In genomic region chr1:134911892-134912291, GRCm38 (mm10) we compare ENCODE assay signal across 22 mouse cellular contexts. TPM values are rescaled to one million over a fixed set of nuclear protein-coding genes. Genes with fewer than 3 reads are reported as not detected.
A peak's percentile ranks its signal among the peaks of the same experiment; 100 is the strongest.
DNase-seq lines count a peak whose midpoint lies in the region; ATAC-seq and TF ChIP-seq lines count a peak whose summit lies in the region.
"Had no signal": no experiment of that assay in that cellular context is flagged by ENCODE, and none has a peak within 500 bp of the region (broad histone marks: within the 10 kb centered on the region; RNA-seq: fewer than 3 reads in every experiment).

No protein-coding gene starts in this region.

- H3K36me3 ChIP-seq in CH12.LX (replicated peaks in 1 of 2; ENCODE audit: control insufficient read depth in 1 of 2, insufficient read depth in 1 of 2, low read length in 1 of 2), result no peaks in the 10 kb centered on the region
- H3K36me3 ChIP-seq in heart, embryonic 10.5 days, result no peaks in the 10 kb centered on the region
- no peaks in the 10 kb centered on the region for H3K36me3 ChIP-seq in heart, postnatal 0 days (replicated peaks; ENCODE audit: control insufficient read depth, insufficient read depth, low read length)
- H3K36me3 ChIP-seq: embryonic facial prominence, embryonic 13.5 days; hindbrain, embryonic 10.5 days; limb, embryonic 13.5 days; liver, embryonic 13.5 days; midbrain, embryonic 13.5 days; neural tube, embryonic 12.5 days had no signal

- WGBS in heart, embryonic 10.5 days, result 56% methylated on average over 4 of the region's 4 CpGs
- 43% methylated on average over 4 of the region's 4 CpGs for WGBS in heart, postnatal 0 days

- ATAC-seq in heart, postnatal 0 days (ENCODE audit: insufficient read depth, low read depth), result no peak
- ATAC-seq: forebrain, embryonic 14.5 days; midbrain, embryonic 13.5 days; Patski had no signal

- DNase-seq in 416B (ENCODE audit: low read depth), result peak; percentile 21
- DNase-seq in CH12.LX (ENCODE audit: extremely low read depth), result peak; percentile 2
- no peak for DNase-seq in heart, embryonic 10.5 days (ENCODE audit: low spot score)
- no peak for DNase-seq in heart, postnatal 0 days (ENCODE audit: low spot score)
- no peak for DNase-seq in thymus, postnatal 10 days (ENCODE audit: low spot score in 2 of 2)
- no peak for DNase-seq in adrenal gland, postnatal 25 days
- no peak for DNase-seq in kidney, postnatal 14 days
- DNase-seq: adrenal gland, postnatal 14 days; cerebellum, adult 11-12 months; cerebellum, postnatal 14 days; kidney, adult 18-20 months; liver, embryonic 13.5 days; thymus, postnatal 14 days had no signal

- H3K27ac ChIP-seq in CH12.LX (ENCODE audit: insufficient read depth, low read depth), result no peak overlapping the region
- H3K27ac ChIP-seq in heart, embryonic 10.5 days, result peak overlapping the region; percentile 84
- H3K27ac ChIP-seq in heart, postnatal 0 days (ENCODE audit: low read depth), result peak overlapping the region; percentile 94
- H3K27ac ChIP-seq: embryonic facial prominence, embryonic 13.5 days; hindbrain, embryonic 10.5 days; kidney, postnatal 0 days; limb, embryonic 13.5 days; liver, embryonic 13.5 days; midbrain, embryonic 13.5 days; neural tube, embryonic 12.5 days; stomach, postnatal 0 days had no signal

- TF ChIP-seq EP300 in CH12.LX (IDR thresholded peaks at IDR 0.05; ENCODE audit: low read length), result no peak
- no peak for TF ChIP-seq EP300 in heart, postnatal 0 days (IDR thresholded peaks at IDR 0.05; ENCODE audit: low read depth)

- in situ Hi-C loops in CH12.LX (cut with MboI; ENCODE audit: low pct_ligation_motif_present, low pct_unique_long_range_greater_than_20kb, low sequenced_read_pairs), result no loop called here

- TF ChIP-seq POLR2A in CH12.LX (IDR thresholded peaks at IDR 0.05; ENCODE audit: low read depth, low read length), result no peak

- no peak for TF ChIP-seq RAD21 in CH12.LX (IDR thresholded peaks at IDR 0.05; ENCODE audit: low read depth, low read length)

- H3K9me3 ChIP-seq in CH12.LX (replicated peaks; ENCODE audit: low read length), result no peaks in the 10 kb centered on the region
- no peaks in the 10 kb centered on the region for H3K9me3 ChIP-seq in heart, embryonic 10.5 days
- H3K9me3 ChIP-seq in heart, postnatal 0 days (replicated peaks; ENCODE audit: control insufficient read depth, low read length), result no peaks in the 10 kb centered on the region
- H3K9me3 ChIP-seq: embryonic facial prominence, embryonic 13.5 days; hindbrain, embryonic 10.5 days; limb, embryonic 13.5 days; liver, embryonic 13.5 days; midbrain, embryonic 13.5 days; neural tube, embryonic 12.5 days had no signal

- no peak for TF ChIP-seq CTCF in CH12.LX (conservative IDR thresholded peaks at IDR 0.05 in 1 of 2, IDR thresholded peaks at IDR 0.05 in 1 of 2; ENCODE audit: low read depth in 2 of 2, low read length in 2 of 2)
- TF ChIP-seq CTCF in heart, postnatal 0 days (IDR thresholded peaks at IDR 0.05; ENCODE audit: low read depth), result no peak

- no peak overlapping the region for H3K9ac ChIP-seq in CH12.LX (ENCODE audit: insufficient read depth, low read depth)
- H3K9ac ChIP-seq in heart, postnatal 0 days (replicated peaks; ENCODE audit: low read depth, low read length), result no peak overlapping the region
- H3K9ac ChIP-seq: embryonic facial prominence, embryonic 13.5 days; limb, embryonic 13.5 days; liver, embryonic 13.5 days; midbrain, embryonic 13.5 days; neural tube, embryonic 12.5 days had no signal

- peaks cover 0 to 22% of the 10 kb centered on the region in 2 experiments; a peak in 3 of 4 replicates for H3K4me1 ChIP-seq in CH12.LX (ENCODE audit: control insufficient read depth in 1 of 2, insufficient read depth in 2 of 2)
- peaks cover 64% of the 10 kb centered on the region for H3K4me1 ChIP-seq in heart, embryonic 10.5 days
- H3K4me1 ChIP-seq in heart, postnatal 0 days (ENCODE audit: control insufficient read depth, insufficient read depth), result peaks cover 51% of the 10 kb centered on the region
- H3K4me1 ChIP-seq: neural tube, embryonic 12.5 days had no signal

- H3K4me3 ChIP-seq in CH12.LX (replicated peaks in 1 of 3; ENCODE audit: low read depth in 2 of 3, low read length in 2 of 3, poor library complexity in 1 of 3), result no peak overlapping the region
- no peak overlapping the region for H3K4me3 ChIP-seq in heart, embryonic 10.5 days
- no peak overlapping the region for H3K4me3 ChIP-seq in heart, postnatal 0 days (ENCODE audit: low read depth, low read length)
- H3K4me3 ChIP-seq: embryonic facial prominence, embryonic 13.5 days; hindbrain, embryonic 10.5 days; limb, embryonic 13.5 days; liver, embryonic 13.5 days; midbrain, embryonic 13.5 days; neural tube, embryonic 12.5 days had no signal

- no peaks in the 10 kb centered on the region for H3K27me3 ChIP-seq in CH12.LX (replicated peaks)
- no peaks in the 10 kb centered on the region for H3K27me3 ChIP-seq in heart, embryonic 10.5 days (ENCODE audit: insufficient read depth, poor library complexity, severe bottlenecking)
- no peaks in the 10 kb centered on the region for H3K27me3 ChIP-seq in heart, postnatal 0 days (ENCODE audit: control insufficient read depth, insufficient read depth, low read length)
- H3K27me3 ChIP-seq: embryonic facial prominence, embryonic 13.5 days; limb, embryonic 13.5 days; liver, embryonic 13.5 days; midbrain, embryonic 13.5 days; neural tube, embryonic 12.5 days; Patski had no signal

- dilution Hi-C loops in CH12.LX (cut with MboI; ENCODE audit: extremely low pct_ligation_motif_present, extremely low pct_unique_long_range_greater_than_20kb, low sequenced_read_pairs), result no loop called here

- H3K4me2 ChIP-seq in CH12.LX (ENCODE audit: insufficient read depth, low read depth, poor library complexity, severe bottlenecking), result no peak overlapping the region
- H3K4me2 ChIP-seq in heart, postnatal 0 days (ENCODE audit: low read depth, low read length), result no peak overlapping the region
- H3K4me2 ChIP-seq: embryonic facial prominence, embryonic 13.5 days; limb, embryonic 13.5 days; liver, embryonic 13.5 days; midbrain, embryonic 13.5 days; neural tube, embryonic 12.5 days had no signal

- H3K79me2 ChIP-seq in CH12.LX (replicated peaks; ENCODE audit: control insufficient read depth, extremely low read depth, insufficient read depth, poor library complexity, severe bottlenecking), result no peaks in the 10 kb centered on the region

TF ChIP-seq in CH12.LX, 34 proteins besides CTCF, POLR2A, EP300 and RAD21:
- TF ChIP-seq NRF1 (IDR thresholded peaks at IDR 0.05; ENCODE audit: low read depth, low read length) (no peak), TCF12 (IDR thresholded peaks at IDR 0.05; ENCODE audit: low read depth, low read length) (no peak), ETS1 (conservative IDR thresholded peaks at IDR 0.05; ENCODE audit: low read depth, low read length) (no peak)
TF ChIP-seq in CH12.LX: peak in this region for 0.

RNA-seq across cellular contexts. Expression of gene Ppp1r12b, which starts 43.9 kb away (rescaled TPM):
- total RNA-seq in CH12.LX (2012; rRNA removed) (1.5 and 1.6 TPM in 2 replicates), CH12.LX (2014; rRNA removed) (0.64 and 1.3 TPM in 2 replicates)
- polyA plus RNA-seq in CH12.LX (2012; ENCODE audit: insufficient read length, low read depth), result 1.4 and 1.8 TPM in 2 replicates
- polyA plus RNA-seq in heart, embryonic 10.5 days (2016; fragmentation: Nextera tagmentation; extraction: Ambion mirVana), result 15.2 and 24.5 TPM in 2 replicates
- total RNA-seq in heart, postnatal 0 days (2014; rRNA removed; ENCODE audit: low replicate concordance), result 65.3 and 69.9 TPM in 2 replicates
- 22.6 and 23.0 TPM in 2 replicates for polyA plus RNA-seq in heart, postnatal 0 days (2015; fragmentation: Nextera tagmentation; extraction: Ambion mirVana)
- total RNA-seq in adrenal gland, postnatal 25 days (2021), result 13.8 and 15.2 TPM in 2 replicates

RNA-seq across cellular contexts. Expression of gene Ube2t, which starts 50.5 kb away (rescaled TPM):
- total RNA-seq in CH12.LX (2012; rRNA removed), result 25.8 and 28.8 TPM in 2 replicates
- total RNA-seq in CH12.LX (2014; rRNA removed), result 38.7 and 40.2 TPM in 2 replicates
- polyA plus RNA-seq in CH12.LX (2012; ENCODE audit: insufficient read length, low read depth), result 17.0 and 19.2 TPM in 2 replicates
- polyA plus RNA-seq in heart, embryonic 10.5 days (2016; fragmentation: Nextera tagmentation; extraction: Ambion mirVana), result 49.3 and 51.9 TPM in 2 replicates
- total RNA-seq in heart, postnatal 0 days (2014; rRNA removed; ENCODE audit: low replicate concordance), result 30.2 and 34.3 TPM in 2 replicates
- 22.5 and 25.3 TPM in 2 replicates for polyA plus RNA-seq in heart, postnatal 0 days (2015; fragmentation: Nextera tagmentation; extraction: Ambion mirVana)
- 3.9 and 4.9 TPM in 2 replicates for total RNA-seq in adrenal gland, postnatal 25 days (2021)

Comparison
In these comparisons a context has a peak if more than half of its experiments do, and no peak if none do; other contexts are left out.
1. DNase-seq: peak in 416B (single experiment) and CH12.LX (single experiment); none in heart, embryonic 10.5 days (single experiment), heart, postnatal 0 days (single experiment), thymus, postnatal 10 days (0 of 2), adrenal gland, postnatal 25 days (single experiment) and kidney, postnatal 14 days (single experiment).